Mouse (Mus musculus): ENCODE measurements around the gene Rap1a.

- TF ChIP-seq CTCF (IDR thresholded peaks at IDR 0.05; ENCODE audit: low read depth) (peak; percentile 44), EP300 (IDR thresholded peaks at IDR 0.05; ENCODE audit: low read depth) (no peak)
Observed at GRCm38 (mm10) chr3:105785865-105786264, 15.3 kb downstream of the Rap1a start.

All from liver, embryonic 14.5 days (tissue).